Comparison of ENCODE assay signal across 8 mouse cellular contexts in genomic region chr11:66122017-66122416, GRCm38 (mm10). TPM values are rescaled to one million over a fixed set of nuclear protein-coding genes. Genes with fewer than 3 reads are reported as not detected.
DNase-seq lines count a peak whose midpoint lies in the region; ATAC-seq and TF ChIP-seq lines count a peak whose summit lies in the region.
"Had no signal": no experiment of that assay in that cellular context is flagged by ENCODE, and none has a peak within 500 bp of the region (broad histone marks: within the 10 kb centered on the region; RNA-seq: fewer than 3 reads in every experiment).

No protein-coding gene starts in this region.

- no peak overlapping the region for H3K4me2 ChIP-seq in hindbrain, embryonic 14.5 days (replicated peaks)

- no peak overlapping the region for H3K9ac ChIP-seq in hindbrain, embryonic 14.5 days
- H3K9ac ChIP-seq in liver, adult 2 months (ENCODE audit: low read depth, low read length): no peak overlapping the region

- H3K9me3 ChIP-seq in hindbrain, embryonic 14.5 days (ENCODE audit: control insufficient read depth, low read length): no peaks in the 10 kb centered on the region

- WGBS in hindbrain, embryonic 14.5 days: 22% methylated on average over 3 of the region's 3 CpGs
- 12% methylated on average over 3 of the region's 3 CpGs for WGBS in liver, adult 2 months

- TF ChIP-seq CTCF in testis, adult 2 months (IDR thresholded peaks at IDR 0.05; ENCODE audit: control insufficient read depth, insufficient read depth, insufficient replicate concordance, low read depth, low read length): peak; percentile 28; the same call in 1 of the 2 replicates
- TF ChIP-seq CTCF in cortical plate, adult 2 months (IDR thresholded peaks at IDR 0.05; ENCODE audit: extremely low read depth, insufficient read depth, low read length): peak; percentile 84
- TF ChIP-seq CTCF in liver, adult 2 months (IDR thresholded peaks at IDR 0.05; ENCODE audit: low read depth, low read length): peak; percentile 59

- H3K27me3 ChIP-seq in testis, adult 2 months (ENCODE audit: control insufficient read depth, insufficient read depth, low read length): no peaks in the 10 kb centered on the region
- H3K27me3 ChIP-seq in hindbrain, embryonic 14.5 days (ENCODE audit: control insufficient read depth, insufficient read depth, low read length): no peaks in the 10 kb centered on the region; the same call in 1 of the 2 replicates
- no peaks in the 10 kb centered on the region for H3K27me3 ChIP-seq in liver, adult 2 months (ENCODE audit: control insufficient read depth, insufficient read depth, low read length)

- no peaks in the 10 kb centered on the region for H3K36me3 ChIP-seq in testis, adult 2 months (ENCODE audit: control insufficient read depth, insufficient read depth, low read length)
- no peaks in the 10 kb centered on the region for H3K36me3 ChIP-seq in hindbrain, embryonic 14.5 days (replicated peaks; ENCODE audit: control insufficient read depth, insufficient read depth)
- H3K36me3 ChIP-seq in liver, adult 2 months (ENCODE audit: control insufficient read depth, insufficient read depth, low read length): no peaks in the 10 kb centered on the region

- no peak for TF ChIP-seq POLR2A in testis, adult 2 months (IDR thresholded peaks at IDR 0.05; ENCODE audit: control insufficient read depth, low read depth, low read length)
- TF ChIP-seq POLR2A in cortical plate, adult 2 months (IDR thresholded peaks at IDR 0.05; ENCODE audit: extremely low read depth, insufficient read depth, low read length): no peak
- TF ChIP-seq POLR2A in liver, adult 2 months (IDR thresholded peaks at IDR 0.05; ENCODE audit: extremely low read depth, insufficient read depth, low read length): no peak

- no peak for DNase-seq in testis, postnatal 14 days (ENCODE audit: low spot score)
- DNase-seq in adrenal gland, adult 8-10 months: peak; percentile 9
- DNase-seq in hindbrain, embryonic 14.5 days (ENCODE audit: low spot score): peak; percentile 85
- DNase-seq in liver, adult 2 months (ENCODE audit: extremely low read depth, low read depth, low spot score): peak; percentile 8
- DNase-seq in right cerebral cortex, adult 18-20 months: peak; percentile 70

- H3K4me3 ChIP-seq in testis, adult 2 months (ENCODE audit: control insufficient read depth, low read depth, low read length): no peak overlapping the region
- H3K4me3 ChIP-seq in cortical plate, adult 2 months (ENCODE audit: insufficient read depth, low read length): no peak overlapping the region
- no peak overlapping the region for H3K4me3 ChIP-seq in hindbrain, embryonic 14.5 days (replicated peaks; ENCODE audit: low read length)
- H3K4me3 ChIP-seq in liver, adult 2 months (ENCODE audit: insufficient read depth, low read depth, low read length): no peak overlapping the region

- no peak for ATAC-seq in hindbrain, embryonic 14.5 days (ENCODE audit: low FRiP score)

- no peaks in the 10 kb centered on the region for H3K79me2 ChIP-seq in liver, adult 2 months (ENCODE audit: control insufficient read depth, insufficient read depth, low read length)

- no peaks in the 10 kb centered on the region for H3K4me1 ChIP-seq in testis, adult 2 months (ENCODE audit: control insufficient read depth, insufficient read depth, low read length)
- H3K4me1 ChIP-seq in cortical plate, adult 2 months (ENCODE audit: control insufficient read depth, insufficient read depth, low read length): no peaks in the 10 kb centered on the region
- no peaks in the 10 kb centered on the region for H3K4me1 ChIP-seq in hindbrain, embryonic 14.5 days (replicated peaks; ENCODE audit: control insufficient read depth, insufficient read depth, low read length)
- H3K4me1 ChIP-seq in liver, adult 2 months (ENCODE audit: control insufficient read depth, insufficient read depth, low read length): no peaks in the 10 kb centered on the region

- H3K27ac ChIP-seq in testis, adult 2 months (ENCODE audit: control insufficient read depth, insufficient read depth, low read depth, low read length): no peak overlapping the region
- H3K27ac ChIP-seq in cortical plate, adult 2 months (ENCODE audit: insufficient read depth, low read length): no peak overlapping the region
- H3K27ac ChIP-seq in hindbrain, embryonic 14.5 days: no peak overlapping the region
- H3K27ac ChIP-seq in liver, adult 2 months (replicated peaks; ENCODE audit: insufficient read depth, low read depth, low read length): no peak overlapping the region

RNA-seq across cellular contexts. Expression of gene Dnah9, which starts 46.3 kb away (rescaled TPM):
- polyA plus RNA-seq in testis, adult 2 months (2012; rRNA removed): 1.6 and 2.1 TPM in 2 replicates
- total RNA-seq in adrenal gland, adult 8-10 months (2022): under 1 TPM in 1 of 4 experiments, not detected in 3; 0.09 TPM
- 1.4 and 1.8 TPM in 2 replicates for polyA plus RNA-seq in cortical plate, adult 2 months (2012; rRNA removed)
- 3.2 and 3.3 TPM in 2 replicates for polyA plus RNA-seq in hindbrain, embryonic 14.5 days (2014; fragmentation: Nextera tagmentation; extraction: Ambion mirVana)
- total RNA-seq in liver, adult 2 months (2014; rRNA removed): under 0.01 TPM in 1 of 2 replicates, not detected in the other
- not detected in 2 replicates for polyA plus RNA-seq in liver, adult 2 months (2012; rRNA removed)
- total RNA-seq: neutrophil, adult 5-6 weeks had no signal

Comparison
In these comparisons a context has a peak if more than half of its experiments do, and no peak if none do; other contexts are left out.
1. CTCF ChIP-seq: peak in every context shown above with its lines; median percentile 84 in cortical plate, adult 2 months; 59 in liver, adult 2 months; 28 in testis, adult 2 months.